Mouse (Mus musculus) heart, adult 2 months (tissue): Measurements from ENCODE around the gene Pex11g. TPM values are rescaled to one million over a fixed set of nuclear protein-coding genes. Genes with fewer than 3 reads are reported as not detected.
A peak's percentile ranks its signal among the peaks of the same experiment; 100 is the strongest.

Experiments
- DNase-seq, 2 experiments: peaks; one replicate each; pipeline ENCODE4 v3.0.0; 2021
- H3K27ac ChIP-seq: fragments of 200-600 bp; 2 replicates; pipeline ENCODE4 v1.8.1; 2022
- H3K27me3 ChIP-seq: fragments of 200-500 bp; 2 replicates; pipeline ENCODE4 v1.6.1; 2012; ENCODE audit warnings: mild to moderate bottlenecking, low read length, inconsistent platforms, mixed read lengths; ENCODE audit not compliant: control insufficient read depth, insufficient read depth
- H3K36me3 ChIP-seq: fragments of 200-500 bp; 2 replicates; pipeline ENCODE4 v1.6.1; 2012; ENCODE audit warnings: low read length, inconsistent platforms; ENCODE audit not compliant: control insufficient read depth, insufficient read depth
- H3K4me1 ChIP-seq: fragments of 200-500 bp; 2 replicates; pipeline ENCODE4 v1.6.1; 2011; ENCODE audit warnings: low read length; ENCODE audit not compliant: control insufficient read depth, insufficient read depth
- H3K4me3 ChIP-seq: fragments of 200-600 bp; 2 replicates; pipeline ENCODE4 v1.8.1; 2022
- H3K79me2 ChIP-seq: fragments of 200-500 bp; replicated peaks from 2 replicates; pipeline ENCODE4 v1.6.1; 2012; ENCODE audit warnings: mild to moderate bottlenecking, inconsistent platforms, low read length, moderate library complexity, mixed read lengths; ENCODE audit not compliant: control insufficient read depth, insufficient read depth
- H3K9ac ChIP-seq: fragments of 200-500 bp; 2 replicates; pipeline ENCODE4 v1.6.1; 2012; ENCODE audit warnings: low read depth, mild to moderate bottlenecking, control low read depth, inconsistent platforms, low read length, mixed read lengths
- CTCF ChIP-seq: fragments of 200-600 bp; IDR thresholded peaks from 2 replicates; pipeline ENCODE4 v1.8.1; 2022; ENCODE audit warnings: antibody characterized with exemption, mild to moderate bottlenecking, moderate library complexity
- EP300 ChIP-seq: fragments of 200-500 bp; IDR thresholded peaks from 2 replicates; pipeline ENCODE4 v1.6.1; 2011; ENCODE audit warnings: low read depth, low read length, control low read depth; ENCODE audit not compliant: insufficient read depth
- POLR2A ChIP-seq: fragments of 200-500 bp; IDR thresholded peaks from 2 replicates; pipeline ENCODE4 v1.6.1; 2011; ENCODE audit warnings: mild to moderate bottlenecking, low read depth, low read length, control low read depth; ENCODE audit not compliant: insufficient read depth
- WGBS: fragments of 180-500 bp; shearing (Covaris S2); methylation state at CpG from one replicate; pipeline ENCODE4 v1.1.7; 2018; 5-methylcytosine and 5-hydroxymethylcytosine counted together
- intact Hi-C: fragments of 180-260 bp; cut with DNase I; formaldehyde crosslinking; loops from one replicate; pipeline ENCODE4 v1.15.1; 2025
- long read RNA-seq: library from polyadenylated mRNA; stranded (forward); transcript quantifications from one replicate; pipeline ENCODE4 v2.0.0, GENCODE M21; 2021
- polyA plus RNA-seq: library from polyadenylated mRNA; depleted of rRNA; stranded (reverse); fragments of >200 nt; gene quantifications from 2 replicates; pipeline ENCODE4 v1.2.3, GENCODE M21; 2012; rRNA removed
- total RNA-seq, 2 experiments: library from RNA; stranded (reverse); gene quantifications; 2 replicates each; pipeline ENCODE4 v1.2.3; 2021

Gene Pex11g
- total RNA-seq (1 to 10 TPM; 2.4 to 3.1 TPM), polyA plus RNA-seq (4.5 and 5.5 TPM in 2 replicates)
- long read RNA-seq, partial matches to known transcripts = 1 of 5 reads
- long read RNA-seq, other reads (novel, unspliced or antisense) = 1 of 5 reads

DNA sequence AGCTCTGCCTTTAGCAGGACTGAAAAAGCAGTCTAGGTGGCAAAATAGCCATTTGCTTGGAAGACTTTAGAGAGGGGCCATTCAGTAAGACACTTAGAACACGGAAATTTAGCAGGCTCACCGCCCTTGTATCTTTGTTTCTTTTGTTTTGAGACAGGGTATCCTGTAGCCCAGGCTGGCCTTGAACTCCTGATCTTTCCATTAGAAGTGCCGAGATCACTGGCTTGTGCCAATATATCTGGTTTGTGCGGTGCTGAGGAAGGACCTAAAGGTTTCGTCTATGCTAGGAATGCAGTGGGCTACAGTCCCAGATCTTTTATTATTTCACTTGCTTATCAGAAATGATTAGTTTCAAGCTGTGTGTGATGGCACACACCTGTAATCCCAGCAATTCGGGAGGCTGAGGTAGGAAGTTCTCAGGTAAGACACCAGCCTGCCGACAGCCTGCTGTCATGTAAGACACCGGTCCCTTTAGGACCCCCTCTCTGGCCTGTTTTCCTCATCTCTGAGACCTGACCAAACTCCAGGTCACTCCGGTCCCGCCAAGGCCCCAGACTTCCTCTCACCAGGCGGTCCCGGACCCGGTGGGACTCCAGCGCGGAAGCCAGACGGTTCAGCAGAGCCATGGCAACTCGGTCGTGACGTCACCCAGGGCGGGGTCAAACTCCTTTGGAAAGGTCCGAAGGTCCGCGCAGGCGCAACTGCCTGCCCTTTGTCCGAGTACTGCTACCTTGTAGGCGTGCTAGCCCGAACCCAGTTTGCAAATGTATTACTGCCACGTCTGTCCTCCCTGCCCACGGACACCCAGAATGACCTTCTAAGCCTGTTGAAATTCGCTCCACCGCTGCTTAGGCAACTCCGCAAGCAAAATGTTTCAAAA, at the start of gene Pex11g:
TSS of gene Pex11g (minus strand) at position 675 of the 880 bp plus-strand sequence.
- DNase-seq = peak; percentile 97 to 98
- intact Hi-C loops = loop anchor here (2.0 to 5.0 kb wide), 2 partner anchors 26 to 205 kb away; partner anchors contain the start of genes Fcor and Zfp358
- peak within 1 kb of the TSS; percentile 61 for H3K9ac ChIP-seq
- H3K4me1 ChIP-seq = no peaks in the 10 kb centered on the region
- peak within 1 kb of the TSS; percentile 83 for H3K27ac ChIP-seq
- peak; percentile 87 for TF ChIP-seq POLR2A
- no peak for TF ChIP-seq CTCF
- peak; percentile 51; the same call in 1 of the 2 replicates for TF ChIP-seq EP300
- H3K27me3 ChIP-seq = no peaks in the 10 kb centered on the region
- H3K79me2 ChIP-seq = no peaks in the 10 kb centered on the region
- 5% methylated on average over 32 of the region's 32 CpGs for WGBS
- no peaks in the 10 kb centered on the region for H3K36me3 ChIP-seq
- peak within 1 kb of the TSS; percentile 60 for H3K4me3 ChIP-seq

DNA sequence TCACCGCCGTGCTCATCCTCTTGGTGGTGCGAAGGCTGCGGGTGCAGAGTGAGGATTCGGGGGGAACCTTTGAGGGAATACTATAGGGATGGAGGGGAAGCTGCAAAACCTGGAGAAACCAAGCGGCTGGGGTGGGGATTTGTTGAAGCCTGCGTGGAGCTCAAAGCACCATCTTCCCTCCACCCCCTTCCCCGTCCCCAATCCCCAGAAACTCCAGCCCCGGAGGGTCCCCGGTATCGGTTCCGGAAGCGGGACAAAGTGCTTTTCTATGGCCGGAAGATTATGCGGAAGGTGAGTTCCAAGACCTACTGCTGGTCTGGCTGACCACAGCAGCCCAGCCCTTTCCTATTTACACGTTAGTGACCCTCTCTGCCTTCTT, 49.6 kb upstream of the Pex11g start:
- no peaks in the 10 kb centered on the region for H3K79me2 ChIP-seq
- intact Hi-C loops = loop anchor here (2.0 to 5.0 kb wide), 4 partner anchors 24 to 295 kb away; partner anchors contain the start of genes Pet100, Xab2 and Zfp358
- no peaks in the 10 kb centered on the region; the same call in 1 of the 2 replicates for H3K4me1 ChIP-seq
- no peak for TF ChIP-seq POLR2A
- TF ChIP-seq CTCF = no peak
- TF ChIP-seq EP300 = no peak
- WGBS = 2% methylated on average over 16 of the region's 16 CpGs
- no peaks in the 10 kb centered on the region for H3K27me3 ChIP-seq
- H3K4me3 ChIP-seq = peak overlapping the region; percentile 70
- peak overlapping the region; percentile 87 for H3K27ac ChIP-seq
- peak overlapping the region; percentile 64 for H3K9ac ChIP-seq
- no peaks in the 10 kb centered on the region for H3K36me3 ChIP-seq
- peak in 1 of 2 experiments; percentile 53 for DNase-seq

DNA sequence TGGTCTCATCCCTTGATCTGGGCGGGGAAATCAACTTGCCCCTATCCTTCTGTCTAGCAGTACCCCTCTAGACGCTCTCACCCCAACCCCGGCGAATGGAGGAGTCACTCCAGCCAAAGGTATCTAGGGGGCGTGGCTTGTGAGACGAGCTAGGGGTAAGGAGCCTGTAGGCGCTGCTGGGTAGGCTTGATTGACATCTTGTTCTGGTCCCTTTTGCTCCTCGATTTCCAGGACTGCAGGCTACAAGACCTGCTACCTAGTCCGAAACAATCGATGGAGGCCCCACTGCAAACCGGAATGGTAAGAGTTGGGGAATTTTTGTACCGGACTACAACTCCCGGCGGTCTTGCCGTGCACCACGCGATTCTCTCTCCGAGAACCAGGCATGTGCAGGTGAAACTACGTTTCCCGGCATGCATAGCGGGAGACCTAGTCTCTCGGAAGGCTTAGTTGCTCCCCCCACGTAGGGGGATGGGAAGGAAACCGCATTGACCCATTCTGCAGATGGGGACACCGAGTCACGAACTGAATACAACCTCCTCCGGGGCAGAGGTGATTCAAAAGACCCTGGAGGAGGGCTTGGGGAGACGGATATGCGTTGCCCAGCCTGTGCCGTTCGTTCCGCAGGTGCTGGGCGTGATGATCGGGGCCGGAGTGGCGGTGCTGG, 49.1 kb upstream of the Pex11g start:
- peak overlapping the region; percentile 70 for H3K4me3 ChIP-seq
- H3K27me3 ChIP-seq = no peaks in the 10 kb centered on the region
- peak overlapping the region; percentile 87 for H3K27ac ChIP-seq
- H3K9ac ChIP-seq = peak overlapping the region; percentile 64
- TF ChIP-seq POLR2A (peak; percentile 64), CTCF (no peak), EP300 (0 out of 2 replicates have a peak, but pooled peaks have one; percentile 64)
- WGBS = 2% methylated on average over 36 of the region's 36 CpGs
- H3K4me1 ChIP-seq = no peaks in the 10 kb centered on the region; the same call in 1 of the 2 replicates
- no peaks in the 10 kb centered on the region for H3K36me3 ChIP-seq
- intact Hi-C loops = loop anchor here (1.0 to 5.0 kb wide), 5 partner anchors 16 to 294 kb away; partner anchors contain the start of genes Mcoln1, Pet100, Xab2 and Zfp358
- no peaks in the 10 kb centered on the region for H3K79me2 ChIP-seq
- DNase-seq = peak; percentile 92 to 95

DNA sequence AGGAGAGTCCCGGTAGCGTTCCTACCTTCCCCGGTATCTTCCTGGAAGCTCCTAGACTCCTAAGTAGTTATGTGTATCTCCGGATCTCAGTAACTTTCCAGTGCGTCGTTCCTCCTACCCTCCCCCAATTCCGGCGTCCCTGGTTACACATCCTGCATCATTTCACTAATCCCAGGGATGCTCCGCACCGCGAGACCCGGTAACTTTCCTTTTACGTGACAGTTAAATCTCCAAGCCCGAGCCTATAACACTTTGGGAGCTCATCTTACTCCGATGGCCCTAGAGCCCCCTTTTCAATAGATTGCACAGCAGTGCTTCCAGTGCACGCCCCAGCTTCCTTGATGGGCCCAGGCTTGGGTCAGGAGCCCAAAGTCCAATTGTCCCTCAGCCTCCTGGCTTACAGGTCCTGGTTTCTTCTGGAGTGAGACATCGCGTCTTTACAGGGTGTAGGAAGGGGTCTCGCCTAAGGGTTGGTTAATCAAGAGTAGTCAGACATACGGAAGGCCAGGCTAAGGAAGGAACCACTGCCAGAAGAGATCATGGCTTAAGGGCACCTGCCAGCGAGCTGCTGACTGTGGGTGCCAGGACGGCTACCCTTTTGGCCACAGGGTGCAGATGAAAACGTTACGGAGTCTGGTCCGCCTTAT, 48.4 kb upstream of the Pex11g start:
- H3K9ac ChIP-seq = peak overlapping the region; percentile 62
- H3K4me1 ChIP-seq = no peaks in the 10 kb centered on the region; the same call in 1 of the 2 replicates
- peak; percentile 56 to 59 for DNase-seq
- no peak for TF ChIP-seq EP300
- TF ChIP-seq POLR2A = no peak; the same call in 1 of the 2 replicates
- H3K27ac ChIP-seq = peak overlapping the region; percentile 87
- no peaks in the 10 kb centered on the region for H3K27me3 ChIP-seq
- H3K79me2 ChIP-seq = no peaks in the 10 kb centered on the region
- intact Hi-C loops = loop anchor here (1.0 to 5.0 kb wide), 5 partner anchors 16 to 294 kb away; partner anchors contain the start of genes Mcoln1, Pet100, Xab2 and Zfp358
- peak overlapping the region; percentile 70 for H3K4me3 ChIP-seq
- H3K36me3 ChIP-seq = no peaks in the 10 kb centered on the region
- WGBS = under 1% methylated on average over 25 of the region's 25 CpGs

DNA sequence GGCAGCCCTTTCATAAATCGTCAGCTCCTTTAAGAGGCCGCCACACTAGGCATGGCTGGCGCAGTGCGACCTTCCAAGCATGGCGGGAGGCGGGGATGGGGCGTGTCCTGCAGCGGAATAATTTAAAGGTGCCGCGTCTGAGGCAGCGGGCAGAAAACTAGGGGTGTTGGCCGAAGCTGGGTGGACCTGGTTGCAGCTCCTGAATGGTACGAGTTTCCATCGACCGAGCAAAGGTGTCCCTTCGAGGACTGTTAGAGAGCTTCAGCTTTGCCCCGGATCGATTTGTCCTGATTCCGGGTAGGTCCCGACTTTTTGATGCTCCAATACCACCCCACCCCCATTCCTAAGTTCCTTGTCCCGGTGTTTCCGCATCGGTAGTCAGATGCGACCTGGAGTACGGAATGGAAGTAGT, 47.8 kb upstream of the Pex11g start, which contains the start of gene Pnpla6:
TSS of gene Pnpla6 (plus strand) at position 125 of the 412 bp plus-strand sequence.
- TF ChIP-seq CTCF (no peak), EP300 (peak; percentile 61; the same call in 1 of the 2 replicates), POLR2A (peak; percentile 89)
- intact Hi-C loops = loop anchor here (5.0 kb wide), 3 partner anchors 107 to 293 kb away; partner anchors contain the start of genes Pet100 and Xab2

More for the DNA sequence above, 47.8 kb upstream of the Pex11g start, which contains the start of gene Pnpla6:
- Histone ChIP-seq H3K4me1 (no peaks in the 10 kb centered on the region; the same call in 1 of the 2 replicates), H3K4me3 (peak within 1 kb of the TSS; percentile 70), H3K27ac (peak within 1 kb of the TSS; percentile 87), H3K36me3 (no peaks in the 10 kb centered on the region), H3K27me3 (no peaks in the 10 kb centered on the region), H3K79me2 (no peaks in the 10 kb centered on the region), H3K9ac (peak within 1 kb of the TSS; percentile 62)
- peak; percentile 91 to 93 for DNase-seq
- WGBS = under 1% methylated on average over 25 of the region's 25 CpGs
